Mouse (Mus musculus) midbrain, embryonic 14.5 days (tissue): ENCODE results near the gene Zfp213. TPM values are rescaled to one million over a fixed set of nuclear protein-coding genes. Genes with fewer than 3 reads are reported as not detected.
A peak's percentile ranks its signal among the peaks of the same experiment; 100 is the strongest.

Experiments used
- ATAC-seq: fragments of 200-750 bp; cut with Nextera tagmentation; 2 replicates; pipeline ENCODE4 v1.8.0; 2017; ENCODE audit warnings: moderate number of reproducible peaks, moderate library complexity; ENCODE audit not compliant: low FRiP score, low TSS enrichment
- DNase-seq: peaks from one replicate; pipeline ENCODE4 v3.0.0-alpha.2; 2015
- H3K27ac ChIP-seq: fragments of 300-500 bp; sonication (generic); replicated peaks from 2 replicates; pipeline ENCODE4 v1.5.1; 2014; ENCODE audit warnings: mild to moderate bottlenecking, low read depth, low read length, moderate library complexity
- H3K27me3 ChIP-seq: fragments of 300-500 bp; sonication (generic); 2 replicates; pipeline ENCODE4 v1.6.1; 2014; ENCODE audit warnings: low read length, control low read depth, mixed read lengths; ENCODE audit not compliant: control insufficient read depth, insufficient read depth
- H3K36me3 ChIP-seq: fragments of 300-500 bp; sonication (generic); 2 replicates; pipeline ENCODE4 v1.6.1; 2014; ENCODE audit warnings: low read length, control low read depth; ENCODE audit not compliant: control insufficient read depth, insufficient read depth
- H3K4me1 ChIP-seq: fragments of 300-500 bp; sonication (generic); 2 replicates; pipeline ENCODE4 v1.6.1; 2014; ENCODE audit warnings: mild to moderate bottlenecking, antibody characterized with exemption, low read length, control low read depth; ENCODE audit not compliant: control insufficient read depth, insufficient read depth
- H3K4me2 ChIP-seq: fragments of 300-500 bp; sonication (generic); 2 replicates; pipeline ENCODE4 v1.6.1; 2014; ENCODE audit warnings: mild to moderate bottlenecking, low read length, moderate library complexity
- H3K4me3 ChIP-seq: fragments of 300-500 bp; sonication (generic); replicated peaks from 2 replicates; pipeline ENCODE4 v1.5.1; 2014; ENCODE audit warnings: low read depth, low read length
- H3K9ac ChIP-seq: fragments of 300-500 bp; sonication (generic); replicated peaks from 2 replicates; pipeline ENCODE4 v1.6.1; 2014; ENCODE audit warnings: mild to moderate bottlenecking, low read length, moderate library complexity
- H3K9me3 ChIP-seq: fragments of 300-500 bp; sonication (generic); 2 replicates; pipeline ENCODE4 v1.6.1; 2016; ENCODE audit warnings: low read length, control low read depth, mixed read lengths; ENCODE audit not compliant: control insufficient read depth
- WGBS: fragments of 180-500 bp; shearing (Covaris S2); extraction: QIAGEN DNeasy Blood & Tissue Kit; methylation state at CpG from one replicate; pipeline ENCODE4 v1.1.7; 2014; 5-methylcytosine and 5-hydroxymethylcytosine counted together
- polyA plus RNA-seq: library from polyadenylated mRNA; unstranded; fragments of >200 nt; fragmentation: Nextera tagmentation; extraction: Ambion mirVana; gene quantifications from 2 replicates; pipeline ENCODE4 v1.2.1, GENCODE M21; 2014

Zfp213 gene
- polyA plus RNA-seq, 1 experiment from 2014 or later, result 19.1 TPM

DNA sequence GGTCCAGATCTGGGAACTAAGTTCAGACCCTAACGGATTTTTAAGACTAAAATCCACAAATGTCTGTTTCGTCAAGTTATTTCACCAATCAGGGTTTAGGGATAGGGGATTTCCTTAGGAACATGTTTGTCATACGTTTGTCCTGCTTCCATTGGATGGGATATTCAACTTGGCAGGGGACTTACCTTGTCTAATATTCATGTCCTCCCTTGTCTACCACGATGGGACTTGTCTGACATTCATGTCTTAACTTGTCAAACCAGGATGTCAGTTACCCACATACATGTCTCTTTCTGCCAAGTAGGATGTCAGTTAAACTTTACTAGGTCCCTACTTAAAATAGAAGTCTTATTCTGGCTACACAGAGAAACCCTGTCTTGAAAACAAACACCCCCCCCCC, 20.1 kb downstream of the Zfp213 start:
- no peak overlapping the region for H3K4me2 ChIP-seq
- ATAC-seq (no peak), DNase-seq (no peak)
- H3K27ac ChIP-seq, result no peak overlapping the region
- WGBS, result 81% methylated on average over 4 of the region's 4 CpGs
- H3K9me3 ChIP-seq, result no peaks in the 10 kb centered on the region
- no peak overlapping the region for H3K4me3 ChIP-seq
- peaks cover 18% of the 10 kb centered on the region for H3K27me3 ChIP-seq
- no peaks in the 10 kb centered on the region for H3K36me3 ChIP-seq
- H3K4me1 ChIP-seq, result no peaks in the 10 kb centered on the region
- no peak overlapping the region for H3K9ac ChIP-seq

DNA sequence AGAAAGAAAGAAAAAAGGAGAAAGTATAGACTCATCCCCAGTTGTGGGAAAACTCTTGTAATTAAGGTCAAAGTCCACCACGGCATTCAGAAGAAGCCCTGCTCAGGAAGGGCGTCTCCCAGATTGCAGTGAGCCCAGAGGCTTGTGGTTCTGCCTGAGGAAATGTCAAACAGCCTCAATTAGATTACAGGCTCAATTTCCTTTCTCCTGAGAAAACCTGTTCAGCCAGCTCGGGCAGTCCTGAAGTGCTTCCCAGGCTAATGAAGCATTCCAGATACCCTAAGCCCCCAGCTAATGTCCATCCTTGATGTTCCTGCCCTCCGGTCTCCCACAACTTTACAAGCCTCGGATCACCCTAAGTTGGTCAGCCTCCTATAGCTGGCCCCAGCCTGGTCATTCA, 20.7 kb downstream of the Zfp213 start:
- Histone ChIP-seq H3K27me3 (peaks cover 24% of the 10 kb centered on the region), H3K36me3 (no peaks in the 10 kb centered on the region), H3K9me3 (no peaks in the 10 kb centered on the region), H3K4me3 (no peak overlapping the region), H3K4me1 (no peaks in the 10 kb centered on the region), H3K9ac (no peak overlapping the region), H3K4me2 (no peak overlapping the region), H3K27ac (no peak overlapping the region)
- no peak for ATAC-seq
- 58% methylated on average over 5 of the region's 5 CpGs for WGBS
- no peak for DNase-seq

DNA sequence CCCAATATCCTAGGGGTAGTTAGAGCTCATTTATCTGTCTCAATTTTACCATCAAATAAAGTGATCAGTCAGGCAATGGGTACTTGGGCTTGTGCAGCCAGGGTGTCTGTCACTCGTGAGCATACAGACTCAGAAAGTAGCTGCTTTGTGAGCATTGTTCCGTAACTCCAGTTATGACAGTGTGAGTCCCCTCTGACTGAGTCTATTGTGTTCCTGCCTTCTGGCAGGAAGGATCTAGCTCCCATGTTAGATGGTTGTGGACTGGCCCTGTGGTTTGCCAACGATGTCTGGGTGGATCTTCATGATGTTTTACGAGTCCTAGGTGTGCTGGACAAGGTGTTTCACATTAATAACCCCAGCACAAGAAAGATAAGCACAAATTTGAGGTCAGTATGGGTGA, 21.2 kb downstream of the Zfp213 start:
- Histone ChIP-seq H3K36me3 (no peaks in the 10 kb centered on the region), H3K9me3 (no peaks in the 10 kb centered on the region), H3K27ac (no peak overlapping the region), H3K9ac (no peak overlapping the region), H3K4me1 (no peaks in the 10 kb centered on the region; the same call in 1 of the 2 replicates), H3K4me2 (no peak overlapping the region), H3K27me3 (peaks cover 29% of the 10 kb centered on the region), H3K4me3 (no peak overlapping the region)
- ATAC-seq (no peak), DNase-seq (no peak)
- 51% methylated on average over 4 of the region's 4 CpGs for WGBS

DNA sequence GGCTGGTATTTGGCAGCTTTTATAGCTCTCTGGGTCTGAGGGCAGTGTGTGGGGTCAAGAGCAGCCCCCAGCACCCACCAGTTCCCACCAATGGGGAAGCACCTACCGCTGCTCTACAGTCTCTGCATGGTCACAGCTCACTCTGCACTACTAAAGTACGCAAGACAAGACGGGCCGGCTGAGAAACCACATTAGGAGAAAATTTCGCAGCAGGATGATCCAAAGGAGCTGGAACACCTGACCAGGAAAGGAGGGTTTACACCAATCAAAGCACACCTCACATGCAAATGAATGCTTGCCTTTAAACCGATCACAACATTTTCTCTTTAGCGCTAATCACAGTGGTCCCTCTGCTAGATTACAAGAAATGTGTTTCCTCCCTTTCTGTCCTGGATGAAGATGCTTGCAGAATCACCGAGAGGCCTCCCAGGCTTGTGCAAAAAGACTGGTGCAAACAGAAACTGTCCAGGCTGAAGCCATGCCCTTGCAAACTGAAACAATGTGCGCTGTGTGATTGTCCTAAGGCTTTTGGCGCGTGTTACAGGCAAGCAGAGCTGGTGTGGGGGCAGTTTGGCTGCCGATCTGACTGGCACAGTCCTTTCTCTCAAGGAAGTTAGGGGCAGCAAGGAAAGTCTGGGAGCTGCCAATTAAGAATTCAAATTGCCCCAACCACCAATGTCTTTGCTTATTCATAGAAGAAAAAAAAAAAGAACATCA, 21.9 kb downstream of the Zfp213 start:
- ATAC-seq, result no peak

DNA sequence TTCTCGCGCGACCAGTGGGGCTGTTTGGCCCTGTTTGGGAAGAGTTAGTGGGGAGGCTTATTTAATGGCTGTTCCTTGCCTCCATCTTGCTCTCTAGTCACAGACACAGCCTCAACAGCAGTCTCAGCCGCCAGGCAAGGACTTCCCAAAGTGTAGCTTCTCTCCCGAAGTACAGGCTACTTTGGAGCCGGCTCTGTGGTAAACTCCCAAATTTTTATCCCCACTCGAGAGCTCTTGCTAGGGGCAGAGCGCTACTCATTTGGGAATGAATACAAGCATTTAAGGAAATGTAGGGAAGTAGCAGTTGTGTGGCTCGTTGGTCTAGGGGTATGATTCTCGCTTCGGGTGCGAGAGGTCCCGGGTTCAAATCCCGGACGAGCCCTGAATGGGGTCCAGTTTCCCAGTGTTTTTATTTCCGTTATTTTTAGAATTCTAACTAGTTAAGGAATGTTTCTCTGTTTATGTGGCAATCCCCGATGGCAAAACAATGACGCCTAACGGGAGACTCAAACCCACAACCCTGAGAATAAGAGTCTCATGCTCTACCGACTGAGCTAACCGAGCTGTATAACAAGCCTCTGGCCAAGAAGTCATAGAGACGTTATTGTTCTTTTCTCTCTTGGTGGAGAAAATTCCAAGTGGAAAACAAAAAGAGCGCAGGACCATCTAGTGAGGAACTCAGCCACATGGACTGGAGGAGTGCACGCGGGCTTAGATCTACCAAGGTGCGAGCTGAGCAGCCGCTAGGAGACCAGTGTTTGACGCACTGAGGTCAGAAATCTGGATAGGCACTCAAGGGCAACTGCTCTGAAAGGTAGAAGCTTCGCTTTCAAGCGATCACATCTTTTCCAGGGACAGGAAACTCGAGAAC, 23.2 kb downstream of the Zfp213 start:
- Histone ChIP-seq H3K27me3 (peaks cover 38% of the 10 kb centered on the region), H3K4me1 (no peaks in the 10 kb centered on the region; the same call in 1 of the 2 replicates), H3K27ac (no peak overlapping the region), H3K9me3 (no peaks in the 10 kb centered on the region), H3K9ac (no peak overlapping the region), H3K4me2 (no peak overlapping the region), H3K36me3 (no peaks in the 10 kb centered on the region), H3K4me3 (no peak overlapping the region)
- 13% methylated on average over 31 of the region's 31 CpGs for WGBS
- DNase-seq (peak; percentile 36), ATAC-seq (no peak)

More for the DNA sequence above, 21.9 kb downstream of the Zfp213 start:
- Histone ChIP-seq H3K9me3 (no peaks in the 10 kb centered on the region), H3K4me1 (no peaks in the 10 kb centered on the region; the same call in 1 of the 2 replicates), H3K9ac (no peak overlapping the region), H3K36me3 (no peaks in the 10 kb centered on the region), H3K4me2 (peak overlapping the region; percentile 32), H3K27ac (no peak overlapping the region), H3K27me3 (peaks cover 36% of the 10 kb centered on the region), H3K4me3 (no peak overlapping the region)
- 11% methylated on average over 12 of the region's 12 CpGs for WGBS
- no peak for DNase-seq

DNA sequence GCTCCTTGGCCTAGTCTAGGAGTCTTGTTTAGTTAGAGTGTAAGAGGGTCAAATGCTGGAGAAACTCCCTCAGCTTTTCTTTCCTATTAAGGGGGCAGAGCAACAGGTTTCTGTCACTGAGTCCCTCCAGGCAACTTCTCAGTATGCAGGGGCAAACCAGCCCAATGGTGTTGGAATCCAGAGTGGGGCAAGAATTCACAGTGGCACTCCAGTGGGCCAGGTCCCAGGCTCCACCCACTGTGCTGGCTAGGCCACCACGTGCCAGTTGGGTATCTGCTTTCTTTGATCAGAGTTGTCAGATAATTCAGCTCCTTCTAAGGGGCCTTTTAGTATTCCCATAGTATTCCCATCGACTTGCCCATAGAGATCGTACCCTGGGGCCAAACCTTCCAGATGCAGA, 23.9 kb downstream of the Zfp213 start:
- ATAC-seq (no peak), DNase-seq (no peak)
- no peak overlapping the region for H3K4me2 ChIP-seq
- no peaks in the 10 kb centered on the region for H3K36me3 ChIP-seq
- no peaks in the 10 kb centered on the region for H3K9me3 ChIP-seq
- no peaks in the 10 kb centered on the region; the same call in 1 of the 2 replicates for H3K4me1 ChIP-seq
- no peak overlapping the region for H3K27ac ChIP-seq
- peaks cover 38% of the 10 kb centered on the region for H3K27me3 ChIP-seq
- no peak overlapping the region for H3K9ac ChIP-seq
- H3K4me3 ChIP-seq, result no peak overlapping the region
- WGBS, result 36% methylated on average over 3 of the region's 3 CpGs

DNA sequence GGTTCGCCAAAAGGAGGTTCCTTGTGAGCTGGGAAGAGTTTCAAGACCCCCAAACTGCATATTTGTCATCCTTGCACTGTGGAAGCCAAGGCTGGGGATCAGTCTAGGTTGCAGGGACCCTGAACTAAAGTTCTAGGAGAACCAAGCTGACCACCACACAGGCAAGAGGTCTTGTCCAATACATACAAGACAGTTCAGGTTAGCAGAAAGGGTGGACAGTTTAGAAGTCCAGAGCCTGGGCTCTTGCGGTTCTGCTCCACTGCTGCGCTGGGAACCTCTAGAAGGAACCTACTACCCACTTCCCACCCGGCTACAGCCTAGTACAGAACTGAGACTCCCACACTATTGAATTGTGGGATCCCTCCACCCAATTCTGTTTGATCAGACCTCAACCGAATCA, 24.4 kb downstream of the Zfp213 start:
- H3K27ac ChIP-seq, result no peak overlapping the region
- WGBS, result 89% methylated on average over 5 of the region's 5 CpGs
- no peak overlapping the region for H3K4me3 ChIP-seq
- no peak for DNase-seq
- ATAC-seq, result no peak
- H3K9me3 ChIP-seq, result no peaks in the 10 kb centered on the region
- no peaks in the 10 kb centered on the region; the same call in 1 of the 2 replicates for H3K4me1 ChIP-seq
- H3K36me3 ChIP-seq, result no peaks in the 10 kb centered on the region
- no peak overlapping the region for H3K9ac ChIP-seq
- H3K27me3 ChIP-seq, result peaks cover 42% of the 10 kb centered on the region
- no peak overlapping the region for H3K4me2 ChIP-seq

DNA sequence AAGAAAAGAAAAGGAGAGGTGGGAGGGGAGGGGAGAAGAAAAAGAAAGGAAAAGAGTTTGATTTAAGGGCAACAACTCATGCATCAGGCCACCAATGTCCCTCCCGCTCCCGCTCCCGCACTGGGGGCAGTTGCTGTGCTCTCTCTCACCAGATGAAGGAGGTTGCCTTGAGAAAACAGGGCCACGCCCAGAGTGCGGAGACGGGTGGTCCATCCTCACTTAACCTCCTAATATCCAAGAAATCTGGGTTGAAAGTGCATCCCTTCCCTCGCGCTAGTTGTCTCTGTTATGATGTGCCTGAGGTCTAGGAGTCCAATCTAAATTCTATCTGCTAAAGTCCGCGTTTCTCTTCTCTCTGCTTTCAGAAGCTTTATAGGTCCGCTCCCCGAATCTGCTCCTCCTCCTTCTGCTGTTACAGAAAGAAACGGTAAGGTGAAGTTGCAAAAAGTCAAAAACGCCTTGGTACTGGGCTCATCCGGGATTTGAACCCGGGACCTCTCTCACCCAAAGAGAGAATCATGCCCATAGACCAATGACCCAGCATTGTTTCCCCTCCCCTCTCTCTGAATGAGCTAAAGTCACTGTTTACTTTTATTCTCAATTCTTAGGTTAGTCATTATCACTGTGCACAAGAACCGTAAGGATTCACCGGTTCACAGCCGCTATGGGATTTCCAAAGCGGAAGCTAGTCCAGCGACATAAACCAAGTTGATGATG, 25.6 kb downstream of the Zfp213 start:
- peak overlapping the region; percentile 40 for H3K4me2 ChIP-seq
- H3K27ac ChIP-seq, result no peak overlapping the region
- WGBS, result 10% methylated on average over 21 of the region's 21 CpGs
- ATAC-seq (no peak), DNase-seq (no peak)
- no peaks in the 10 kb centered on the region; the same call in 1 of the 2 replicates for H3K4me1 ChIP-seq
- peak overlapping the region; percentile 22 for H3K4me3 ChIP-seq
- no peaks in the 10 kb centered on the region for H3K9me3 ChIP-seq
- H3K27me3 ChIP-seq, result peaks cover 43% of the 10 kb centered on the region
- H3K36me3 ChIP-seq, result no peaks in the 10 kb centered on the region
- no peak overlapping the region; the same call in 1 of the 2 replicates for H3K9ac ChIP-seq
